Mouse (Mus musculus): ENCODE results near the gene Zdhhc17.

- TF ChIP-seq CTCF (IDR thresholded peaks at IDR 0.05; ENCODE audit: low read depth, low read length) = peak; percentile 48
- TF ChIP-seq POLR2A (IDR thresholded peaks at IDR 0.05; ENCODE audit: insufficient read depth, low read length) = no peak
- no peak for TF ChIP-seq EP300 (IDR thresholded peaks at IDR 0.05; ENCODE audit: insufficient read depth, low read depth, low read length)
Observed at GRCm38 (mm10) chr10:110940740-110941398, 69.1 kb downstream of the Zdhhc17 start.
